Mouse (Mus musculus): ENCODE measurements around the gene a. TPM values are rescaled to one million over a fixed set of nuclear protein-coding genes. Genes with fewer than 3 reads are reported as not detected.

Gene a
- polyA plus RNA-seq, 1 experiment, result not detected

DNA sequence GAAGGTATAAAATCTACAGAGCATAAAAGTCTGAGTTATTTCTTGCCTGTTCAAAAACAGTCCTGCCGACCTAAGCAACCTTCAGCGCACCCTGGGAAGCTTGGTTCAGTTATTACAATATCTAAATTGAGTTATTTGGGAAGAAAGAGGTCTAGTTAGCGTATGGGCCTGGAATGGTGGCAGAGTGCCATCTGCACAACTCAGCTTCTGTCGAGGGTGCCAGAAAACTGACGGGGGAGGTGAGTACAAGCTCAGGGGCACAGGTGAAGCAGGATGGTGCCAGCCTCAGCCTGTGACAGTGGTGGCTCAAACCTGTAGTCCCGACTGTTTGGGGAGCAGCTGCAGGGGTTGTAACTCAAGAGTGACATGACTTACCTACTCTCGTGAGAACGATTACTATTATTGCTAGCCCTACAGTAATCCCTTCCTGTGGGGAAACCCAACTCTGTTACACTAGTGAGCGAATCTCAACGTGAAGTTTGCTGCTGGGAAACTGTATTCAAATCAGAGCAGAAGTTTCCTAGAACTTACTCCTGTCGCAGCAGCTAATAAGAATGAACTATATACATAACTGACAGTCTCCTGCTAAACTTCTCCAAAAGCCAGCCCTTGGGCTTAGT, 145.4 kb downstream of the a start:
- no peak overlapping the region for H3K27ac ChIP-seq (ENCODE audit: insufficient read depth, low read depth, low read length)
- H3K36me3 ChIP-seq (ENCODE audit: control insufficient read depth, insufficient read depth, low read length), result no peaks in the 10 kb centered on the region
- H3K27me3 ChIP-seq (replicated peaks; ENCODE audit: control insufficient read depth, insufficient read depth, low read length), result no peaks in the 10 kb centered on the region
- whole genome bisulfite sequencing, result 60% methylated on average over 11 of the region's 11 CpGs
- no peaks in the 10 kb centered on the region for H3K4me1 ChIP-seq (ENCODE audit: control insufficient read depth, insufficient read depth, low read length)
- no peak for TF ChIP-seq POLR2A (IDR thresholded peaks at IDR 0.05; ENCODE audit: low read depth, low read length)
- no peak for TF ChIP-seq CTCF (conservative IDR thresholded peaks at IDR 0.05; ENCODE audit: insufficient read depth, insufficient read length, low read depth, low read length)
- no peak overlapping the region for H3K4me3 ChIP-seq (ENCODE audit: insufficient read depth, low read depth, low read length)
- DNase-seq, result no peak

DNA sequence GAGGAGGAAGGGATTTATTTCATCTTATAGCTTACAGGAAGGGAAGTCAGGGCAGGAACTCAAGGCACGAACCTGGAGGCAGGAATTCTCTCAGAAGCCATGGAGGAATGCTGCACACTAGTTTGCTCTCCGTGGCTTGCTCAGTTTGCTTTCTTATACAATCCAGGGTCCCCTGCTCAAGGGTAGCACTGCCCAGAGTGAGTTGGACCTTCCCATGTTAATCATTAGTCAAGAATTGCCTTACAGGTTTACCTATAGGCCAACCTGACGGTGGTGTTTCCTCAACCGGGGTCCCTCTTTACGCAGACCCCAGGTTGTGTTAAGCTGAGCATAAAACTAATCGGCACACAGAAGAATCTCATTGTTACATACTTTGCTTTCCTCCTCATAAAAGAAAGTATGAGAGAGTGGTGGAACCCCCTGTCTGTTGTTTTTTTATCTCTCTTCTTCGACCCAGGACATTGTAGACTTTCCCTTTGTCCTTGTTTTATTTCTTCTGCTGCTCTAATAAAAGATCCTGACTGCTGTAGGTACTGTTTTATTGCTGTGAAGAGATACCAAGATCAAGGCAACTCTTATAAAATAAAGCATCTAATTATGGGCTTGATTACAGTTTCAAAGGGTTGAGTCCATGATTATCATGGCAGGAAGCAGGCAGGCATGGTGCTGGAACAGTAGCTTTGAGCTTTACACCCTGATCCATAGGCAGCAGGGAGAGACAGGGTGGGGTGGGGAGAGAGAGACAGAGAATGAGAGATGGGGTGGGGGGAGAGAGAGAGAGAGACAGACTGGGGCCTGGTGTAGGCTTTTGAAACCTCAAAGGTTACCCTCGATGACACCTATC, 146.6 kb downstream of the a start:
- Histone ChIP-seq H3K4me1 (ENCODE audit: control insufficient read depth, insufficient read depth, low read length) (no peaks in the 10 kb centered on the region), H3K27me3 (replicated peaks; ENCODE audit: control insufficient read depth, insufficient read depth, low read length) (no peaks in the 10 kb centered on the region), H3K36me3 (ENCODE audit: control insufficient read depth, insufficient read depth, low read length) (no peaks in the 10 kb centered on the region), H3K27ac (ENCODE audit: insufficient read depth, low read depth, low read length) (no peak overlapping the region), H3K4me3 (ENCODE audit: insufficient read depth, low read depth, low read length) (no peak overlapping the region)
- WGBS, result 77% methylated on average over 8 of the region's 8 CpGs
- no peak for TF ChIP-seq CTCF (conservative IDR thresholded peaks at IDR 0.05; ENCODE audit: insufficient read depth, insufficient read length, low read depth, low read length)
- DNase-seq, result no peak

DNA sequence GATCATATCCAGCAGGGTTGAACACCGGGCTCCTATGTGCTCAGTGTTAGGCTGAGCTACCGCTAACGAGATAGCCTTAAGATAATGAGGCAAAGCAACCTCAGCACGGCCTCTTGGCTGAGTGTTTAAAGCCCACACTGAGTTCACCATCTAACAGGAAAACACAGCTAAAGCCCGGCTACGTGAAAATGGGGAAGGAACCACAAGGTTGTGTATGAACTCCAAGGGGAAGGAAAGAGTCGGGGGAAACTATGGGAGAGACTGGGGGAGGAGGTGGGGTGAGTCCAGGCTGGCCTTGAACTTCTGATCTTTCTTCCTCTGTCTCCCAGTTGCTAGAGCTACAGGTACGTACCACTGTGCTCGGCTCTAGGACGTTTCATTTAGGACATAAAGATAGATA, 150.8 kb downstream of the a start:
- Histone ChIP-seq H3K27ac (ENCODE audit: insufficient read depth, low read depth, low read length) (no peak overlapping the region), H3K36me3 (ENCODE audit: control insufficient read depth, insufficient read depth, low read length) (no peaks in the 10 kb centered on the region), H3K27me3 (replicated peaks; ENCODE audit: control insufficient read depth, insufficient read depth, low read length) (no peaks in the 10 kb centered on the region), H3K4me3 (ENCODE audit: insufficient read depth, low read depth, low read length) (no peak overlapping the region), H3K4me1 (ENCODE audit: control insufficient read depth, insufficient read depth, low read length) (no peaks in the 10 kb centered on the region)
- no peak for TF ChIP-seq CTCF (conservative IDR thresholded peaks at IDR 0.05; ENCODE audit: insufficient read depth, insufficient read length, low read depth, low read length)
- TF ChIP-seq POLR2A (IDR thresholded peaks at IDR 0.05; ENCODE audit: low read depth, low read length), result no peak
- WGBS, result 81% methylated on average over 10 of the region's 10 CpGs
- DNase-seq, result no peak

DNA sequence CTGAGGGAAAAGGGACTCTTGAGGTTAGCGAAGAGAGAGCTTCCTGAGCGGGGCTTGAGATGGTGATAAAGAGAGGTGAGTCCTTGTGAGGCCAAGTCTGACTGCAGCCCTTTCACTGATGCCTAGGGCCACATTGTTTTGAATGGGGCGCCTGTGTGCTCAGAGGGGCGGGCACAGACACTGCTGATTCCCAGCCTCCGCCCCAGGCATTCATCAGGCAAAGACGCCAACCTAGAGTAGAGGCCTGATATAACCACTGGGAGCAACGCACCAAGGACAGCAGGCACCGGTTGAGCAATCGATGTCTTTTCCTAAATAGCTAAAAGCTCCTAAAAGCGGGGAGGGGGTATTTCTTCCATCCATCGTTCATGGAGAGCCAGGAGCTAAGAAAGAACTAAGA, 151.3 kb downstream of the a start:
- no peak overlapping the region for H3K27ac ChIP-seq (ENCODE audit: insufficient read depth, low read depth, low read length)
- H3K36me3 ChIP-seq (ENCODE audit: control insufficient read depth, insufficient read depth, low read length), result no peaks in the 10 kb centered on the region
- no peak for TF ChIP-seq POLR2A (IDR thresholded peaks at IDR 0.05; ENCODE audit: low read depth, low read length)
- TF ChIP-seq CTCF (conservative IDR thresholded peaks at IDR 0.05; ENCODE audit: insufficient read depth, insufficient read length, low read depth, low read length), result no peak
- no peak overlapping the region for H3K4me3 ChIP-seq (ENCODE audit: insufficient read depth, low read depth, low read length)
- no peaks in the 10 kb centered on the region for H3K27me3 ChIP-seq (replicated peaks; ENCODE audit: control insufficient read depth, insufficient read depth, low read length)
- no peaks in the 10 kb centered on the region for H3K4me1 ChIP-seq (ENCODE audit: control insufficient read depth, insufficient read depth, low read length)
- 80% methylated on average over 11 of the region's 11 CpGs for WGBS
- DNase-seq, result no peak

DNA sequence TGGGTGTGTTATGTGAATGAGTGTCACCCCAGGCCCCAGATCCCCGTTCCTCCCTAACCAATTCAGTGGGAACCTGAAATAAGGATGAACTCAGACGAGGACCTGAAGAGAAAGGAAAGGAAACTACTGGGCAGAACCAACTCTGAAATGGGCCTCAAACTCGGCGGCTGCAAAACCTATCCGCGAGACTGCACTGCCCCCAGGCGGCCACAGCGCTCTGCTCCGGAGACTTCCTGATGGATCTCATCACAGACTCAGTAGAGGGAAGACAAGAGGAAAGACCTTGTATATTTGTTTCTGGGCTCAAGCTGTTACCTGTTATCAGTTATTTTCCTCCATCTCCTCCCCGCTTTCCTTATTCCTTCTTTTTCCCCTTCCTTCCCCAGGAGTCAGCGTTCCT, 151.9 kb downstream of the a start:
- no peak overlapping the region for H3K4me3 ChIP-seq (ENCODE audit: insufficient read depth, low read depth, low read length)
- peak; percentile 81 for DNase-seq
- 9% methylated on average over 11 of the region's 11 CpGs for WGBS
- no peaks in the 10 kb centered on the region for H3K36me3 ChIP-seq (ENCODE audit: control insufficient read depth, insufficient read depth, low read length)
- no peaks in the 10 kb centered on the region for H3K27me3 ChIP-seq (replicated peaks; ENCODE audit: control insufficient read depth, insufficient read depth, low read length)
- H3K27ac ChIP-seq (ENCODE audit: insufficient read depth, low read depth, low read length), result no peak overlapping the region
- no peaks in the 10 kb centered on the region for H3K4me1 ChIP-seq (ENCODE audit: control insufficient read depth, insufficient read depth, low read length)
- TF ChIP-seq CTCF (conservative IDR thresholded peaks at IDR 0.05; ENCODE audit: insufficient read depth, insufficient read length, low read depth, low read length) (peak; percentile 90), POLR2A (IDR thresholded peaks at IDR 0.05; ENCODE audit: low read depth, low read length) (no peak)

DNA sequence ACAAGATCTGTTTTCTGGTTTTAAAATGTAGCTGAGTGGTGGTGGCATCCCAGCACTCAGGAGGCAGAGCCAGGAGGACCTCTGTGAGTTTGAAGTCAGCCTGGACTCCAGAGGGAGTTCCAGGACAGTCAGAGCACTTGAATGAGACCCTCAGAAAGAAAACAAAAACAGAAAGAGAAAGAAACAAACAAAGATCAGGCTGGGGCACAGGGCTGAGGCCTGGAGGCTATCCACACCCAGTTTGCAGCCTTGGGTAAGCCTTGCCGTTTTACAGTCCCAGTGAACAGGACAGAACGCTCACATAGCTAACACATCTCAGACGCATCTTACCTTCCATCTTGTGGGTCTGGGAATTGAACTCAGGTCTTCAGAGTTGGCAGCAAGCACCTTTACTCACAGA, 155.7 kb downstream of the a start:
- H3K4me1 ChIP-seq (ENCODE audit: control insufficient read depth, insufficient read depth, low read length), result 0 out of 2 replicates have a peak, but pooled peaks cover 3% of the 10 kb centered on the region
- no peaks in the 10 kb centered on the region for H3K36me3 ChIP-seq (ENCODE audit: control insufficient read depth, insufficient read depth, low read length)
- H3K27me3 ChIP-seq (replicated peaks; ENCODE audit: control insufficient read depth, insufficient read depth, low read length), result no peaks in the 10 kb centered on the region
- TF ChIP-seq POLR2A (IDR thresholded peaks at IDR 0.05; ENCODE audit: low read depth, low read length) (no peak), CTCF (conservative IDR thresholded peaks at IDR 0.05; ENCODE audit: insufficient read depth, insufficient read length, low read depth, low read length) (no peak)
- WGBS, result 94% methylated on average over 3 of the region's 3 CpGs
- no peak for DNase-seq
- no peak overlapping the region for H3K4me3 ChIP-seq (ENCODE audit: insufficient read depth, low read depth, low read length)
- no peak overlapping the region for H3K27ac ChIP-seq (ENCODE audit: insufficient read depth, low read depth, low read length)

DNA sequence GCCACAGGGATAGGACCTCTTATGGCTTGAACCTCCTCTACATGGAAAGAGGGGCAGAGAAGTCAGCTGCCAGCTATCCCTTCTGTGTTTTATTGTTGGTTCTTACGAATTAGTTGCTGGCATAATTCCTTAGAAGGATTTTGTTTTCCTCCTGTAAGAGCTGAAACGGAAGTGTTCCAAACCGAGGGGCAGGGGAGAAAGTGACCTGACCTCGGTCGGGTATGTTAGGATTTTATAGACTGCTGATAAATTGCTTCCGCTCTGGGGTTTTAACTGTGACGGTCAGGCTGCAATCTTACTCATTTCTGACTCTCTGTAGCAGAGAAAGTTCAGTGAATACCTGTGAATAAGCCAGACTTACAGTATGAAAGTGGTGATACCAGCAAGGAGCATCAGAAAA, 158.2 kb downstream of the a start:
- peak overlapping the region; percentile 86; the same call in 1 of the 2 replicates for H3K27ac ChIP-seq (ENCODE audit: insufficient read depth, low read depth, low read length)
- peak; percentile 42 for DNase-seq
- 13% methylated on average over 7 of the region's 7 CpGs for WGBS

More for the DNA sequence above, 158.2 kb downstream of the a start:
- Histone ChIP-seq H3K4me1 (ENCODE audit: control insufficient read depth, insufficient read depth, low read length) (0 out of 2 replicates have a peak, but pooled peaks cover 3% of the 10 kb centered on the region), H3K36me3 (ENCODE audit: control insufficient read depth, insufficient read depth, low read length) (no peaks in the 10 kb centered on the region), H3K4me3 (ENCODE audit: insufficient read depth, low read depth, low read length) (no peak overlapping the region), H3K27me3 (replicated peaks; ENCODE audit: control insufficient read depth, insufficient read depth, low read length) (no peaks in the 10 kb centered on the region)
- TF ChIP-seq POLR2A (IDR thresholded peaks at IDR 0.05; ENCODE audit: low read depth, low read length) (no peak), CTCF (conservative IDR thresholded peaks at IDR 0.05; ENCODE audit: insufficient read depth, insufficient read length, low read depth, low read length) (no peak)
